In genomic region chr4:117862823-117863222, GRCm38 (mm10) we compare ENCODE assay signal across 10 mouse cellular contexts. TPM values are rescaled to one million over a fixed set of nuclear protein-coding genes. Genes with fewer than 3 reads are reported as not detected.
A peak's percentile ranks its signal among the peaks of the same experiment; 100 is the strongest.
DNase-seq lines count a peak whose midpoint lies in the region; ATAC-seq and TF ChIP-seq lines count a peak whose summit lies in the region.
"Had no signal": no experiment of that assay in that cellular context is flagged by ENCODE, and none has a peak within 500 bp of the region (broad histone marks: within the 10 kb centered on the region; RNA-seq: fewer than 3 reads in every experiment).

No protein-coding gene starts in this region.

- ATAC-seq in heart, embryonic 12.5 days (ENCODE audit: insufficient number of reproducible peaks, low FRiP score), result 0 out of 2 replicates have a peak, but pooled peaks have one; percentile 13
- ATAC-seq in forebrain, postnatal 0 days, result peak; percentile 93
- ATAC-seq in liver, postnatal 0 days, result no peak

- H3K27ac ChIP-seq in heart, embryonic 12.5 days (ENCODE audit: poor library complexity, severe bottlenecking), result no peak overlapping the region
- 0 out of 2 replicates have a peak overlapping the region, but pooled peaks have one; percentile 21 for H3K27ac ChIP-seq in forebrain, postnatal 0 days (ENCODE audit: low read depth, low read length)
- H3K27ac ChIP-seq in liver, postnatal 0 days (ENCODE audit: low read depth), result no peak overlapping the region
- H3K27ac ChIP-seq: embryonic facial prominence, embryonic 15.5 days had no signal

- H3K9ac ChIP-seq in heart, embryonic 12.5 days, result no peak overlapping the region
- no peak overlapping the region for H3K9ac ChIP-seq in forebrain, postnatal 0 days
- H3K9ac ChIP-seq in liver, postnatal 0 days (replicated peaks), result no peak overlapping the region
- H3K9ac ChIP-seq: embryonic facial prominence, embryonic 15.5 days had no signal

- H3K4me1 ChIP-seq in heart, embryonic 12.5 days (replicated peaks), result peaks cover 11% of the 10 kb centered on the region
- no peaks in the 10 kb centered on the region for H3K4me1 ChIP-seq in forebrain, postnatal 0 days (ENCODE audit: insufficient read depth)
- peaks cover 4% of the 10 kb centered on the region; the same call in 1 of the 2 replicates for H3K4me1 ChIP-seq in liver, postnatal 0 days (ENCODE audit: insufficient read depth)

- no peaks in the 10 kb centered on the region for H3K9me3 ChIP-seq in heart, embryonic 12.5 days (replicated peaks)
- H3K9me3 ChIP-seq in forebrain, postnatal 0 days (ENCODE audit: low read length), result no peaks in the 10 kb centered on the region
- no peaks in the 10 kb centered on the region for H3K9me3 ChIP-seq in liver, postnatal 0 days (ENCODE audit: low read length)
- H3K9me3 ChIP-seq: embryonic facial prominence, embryonic 15.5 days; G1E had no signal

- no peak for TF ChIP-seq EP300 in liver, postnatal 0 days (IDR thresholded peaks at IDR 0.05; ENCODE audit: low read depth)

- H3K36me3 ChIP-seq in heart, embryonic 12.5 days, result no peaks in the 10 kb centered on the region
- H3K36me3 ChIP-seq in forebrain, postnatal 0 days (ENCODE audit: insufficient read depth), result peaks cover 3% of the 10 kb centered on the region; the same call in 1 of the 2 replicates
- peaks cover 67% of the 10 kb centered on the region for H3K36me3 ChIP-seq in liver, postnatal 0 days (replicated peaks; ENCODE audit: insufficient read depth, low read length)
- H3K36me3 ChIP-seq: embryonic facial prominence, embryonic 15.5 days had no signal

- 42% methylated on average over 4 of the region's 4 CpGs for WGBS in heart, embryonic 12.5 days
- 30% methylated on average over 4 of the region's 4 CpGs for WGBS in forebrain, postnatal 0 days
- 62% methylated on average over 4 of the region's 4 CpGs for WGBS in liver, postnatal 0 days (ENCODE audit: insufficient replicate concordance)

- no peak overlapping the region for H3K4me3 ChIP-seq in heart, embryonic 12.5 days
- H3K4me3 ChIP-seq in forebrain, postnatal 0 days (ENCODE audit: low read depth, low read length), result no peak overlapping the region
- no peak overlapping the region for H3K4me3 ChIP-seq in liver, postnatal 0 days (ENCODE audit: low read depth, low read length)
- H3K4me3 ChIP-seq: embryonic facial prominence, embryonic 15.5 days had no signal

- no peak overlapping the region for H3K4me2 ChIP-seq in heart, embryonic 12.5 days
- no peak overlapping the region for H3K4me2 ChIP-seq in forebrain, postnatal 0 days (ENCODE audit: low read depth)
- H3K4me2 ChIP-seq in liver, postnatal 0 days (ENCODE audit: low read depth, low read length), result no peak overlapping the region
- H3K4me2 ChIP-seq: embryonic facial prominence, embryonic 15.5 days had no signal

- no peak for TF ChIP-seq CTCF in forebrain, postnatal 0 days (IDR thresholded peaks at IDR 0.05; ENCODE audit: low read depth)
- TF ChIP-seq CTCF in liver, postnatal 0 days (IDR thresholded peaks at IDR 0.05; ENCODE audit: low read depth), result no peak

- H3K27me3 ChIP-seq in heart, embryonic 12.5 days (replicated peaks), result peaks cover 13% of the 10 kb centered on the region
- no peaks in the 10 kb centered on the region for H3K27me3 ChIP-seq in forebrain, postnatal 0 days (ENCODE audit: insufficient read depth, low read length)
- H3K27me3 ChIP-seq in liver, postnatal 0 days (ENCODE audit: insufficient read depth, low read length), result peaks cover 8% of the 10 kb centered on the region; the same call in 1 of the 2 replicates
- H3K27me3 ChIP-seq: embryonic facial prominence, embryonic 15.5 days had no signal

- DNase-seq in heart, adult 9 months (ENCODE audit: low spot score in 2 of 2), result no peak
- DNase-seq in MN1 (ENCODE audit: low spot score), result peak; percentile 39
- DNase-seq in forebrain, postnatal 0 days, result peak; percentile 76
- DNase-seq in liver, postnatal 0 days, result peak; percentile 55
- peak; percentile 58 for DNase-seq in telencephalon, adult 2 months (ENCODE audit: low read depth, low spot score)
- no peak for DNase-seq in urinary bladder, postnatal 14 days (ENCODE audit: low spot score)
- no peak for DNase-seq in thymus, postnatal 25 days

RNA-seq across cellular contexts. Expression of gene Ccdc24, which starts 9.5 kb away (rescaled TPM):
- 0.74 and 0.91 TPM in 2 replicates for polyA plus RNA-seq in heart, embryonic 12.5 days (2016; fragmentation: Nextera tagmentation; extraction: Ambion mirVana)
- total RNA-seq in forebrain, postnatal 0 days (2014; rRNA removed), result 3.4 and 7.7 TPM in 2 replicates
- polyA plus RNA-seq in forebrain, postnatal 0 days (2015; fragmentation: Nextera tagmentation; extraction: Ambion mirVana), result 0.94 and 1.5 TPM in 2 replicates
- polyA plus RNA-seq in liver, postnatal 0 days (2015; fragmentation: Nextera tagmentation; extraction: Ambion mirVana), result 0.15 and 0.34 TPM in 2 replicates
- total RNA-seq: G1E had no signal
- polyA plus RNA-seq: G1E had no signal

RNA-seq across cellular contexts. Expression of gene B4galt2, which starts 20.5 kb away (rescaled TPM):
- polyA plus RNA-seq in heart, embryonic 12.5 days (2016; fragmentation: Nextera tagmentation; extraction: Ambion mirVana), result 18.3 and 19.4 TPM in 2 replicates
- 179 and 192 TPM in 2 replicates for total RNA-seq in forebrain, postnatal 0 days (2014; rRNA removed)
- 89.0 and 90.6 TPM in 2 replicates for polyA plus RNA-seq in forebrain, postnatal 0 days (2015; fragmentation: Nextera tagmentation; extraction: Ambion mirVana)
- polyA plus RNA-seq in liver, postnatal 0 days (2015; fragmentation: Nextera tagmentation; extraction: Ambion mirVana), result 0.63 and 0.67 TPM in 2 replicates

RNA-seq across cellular contexts. Expression of gene Atp6v0b, which starts 24.3 kb away (rescaled TPM):
- polyA plus RNA-seq in heart, embryonic 12.5 days (2016; fragmentation: Nextera tagmentation; extraction: Ambion mirVana), result 183 and 196 TPM in 2 replicates
- 557 and 600 TPM in 2 replicates for total RNA-seq in forebrain, postnatal 0 days (2014; rRNA removed)
- 599 and 626 TPM in 2 replicates for polyA plus RNA-seq in forebrain, postnatal 0 days (2015; fragmentation: Nextera tagmentation; extraction: Ambion mirVana)
- polyA plus RNA-seq in liver, postnatal 0 days (2015; fragmentation: Nextera tagmentation; extraction: Ambion mirVana), result 149 and 164 TPM in 2 replicates

RNA-seq across cellular contexts. Expression of gene Slc6a9, which starts 28.5 kb away (rescaled TPM):
- polyA plus RNA-seq in heart, embryonic 12.5 days (2016; fragmentation: Nextera tagmentation; extraction: Ambion mirVana), result 10.3 and 10.8 TPM in 2 replicates
- 30.6 and 35.0 TPM in 2 replicates for total RNA-seq in forebrain, postnatal 0 days (2014; rRNA removed)
- polyA plus RNA-seq in forebrain, postnatal 0 days (2015; fragmentation: Nextera tagmentation; extraction: Ambion mirVana), result 18.7 and 33.7 TPM in 2 replicates
- 16.0 and 19.5 TPM in 2 replicates for polyA plus RNA-seq in liver, postnatal 0 days (2015; fragmentation: Nextera tagmentation; extraction: Ambion mirVana)

RNA-seq across cellular contexts. Expression of gene Dph2, which starts 29.0 kb away (rescaled TPM):
- polyA plus RNA-seq in heart, embryonic 12.5 days (2016; fragmentation: Nextera tagmentation; extraction: Ambion mirVana), result 12.4 and 12.9 TPM in 2 replicates
- 21.6 and 22.3 TPM in 2 replicates for total RNA-seq in forebrain, postnatal 0 days (2014; rRNA removed)
- polyA plus RNA-seq in forebrain, postnatal 0 days (2015; fragmentation: Nextera tagmentation; extraction: Ambion mirVana), result 16.7 and 17.4 TPM in 2 replicates
- polyA plus RNA-seq in liver, postnatal 0 days (2015; fragmentation: Nextera tagmentation; extraction: Ambion mirVana), result 3.5 and 4.5 TPM in 2 replicates

Comparison
In these comparisons a context has a peak if more than half of its experiments do, and no peak if none do; other contexts are left out.
1. DNase-seq: peak in MN1 (single experiment), forebrain, postnatal 0 days (single experiment), liver, postnatal 0 days (single experiment) and telencephalon, adult 2 months (single experiment); none in heart, adult 9 months (0 of 2), urinary bladder, postnatal 14 days (single experiment) and thymus, postnatal 25 days (single experiment).
2. RNA of gene B4galt2, which starts 20.5 kb away (polyA plus RNA-seq): 89.0 to 90.6 TPM in forebrain, postnatal 0 days and 18.3 to 19.4 TPM in heart, embryonic 12.5 days; 0.63 to 0.67 TPM in liver, postnatal 0 days; every median in the first group is over 10 times any median in the second.